Mouse (Mus musculus): ENCODE measurements around the gene Gng3. TPM values are rescaled to one million over a fixed set of nuclear protein-coding genes. Genes with fewer than 3 reads are reported as not detected.

Gene Gng3
- polyA plus RNA-seq, 2 experiments, result 2.2 to 4.2 TPM

GRCm38 (mm10) chr19:8788521-8788920 lies 50.5 kb downstream of the Gng3 start:
- no peaks in the 10 kb centered on the region for H3K9me3 ChIP-seq (ENCODE audit: control insufficient read depth, low read length)
- no peak overlapping the region for H3K4me2 ChIP-seq (replicated peaks; ENCODE audit: low read depth, low read length, severe bottlenecking)
- H3K9ac ChIP-seq (ENCODE audit: low read depth, low read length, severe bottlenecking), result no peak overlapping the region
- whole genome bisulfite sequencing, result 27% methylated on average over 3 of the region's 3 CpGs
- no peaks in the 10 kb centered on the region for H3K27me3 ChIP-seq (ENCODE audit: control insufficient read depth, insufficient read depth, low read length)
- peaks cover 21% of the 10 kb centered on the region for H3K36me3 ChIP-seq (ENCODE audit: control insufficient read depth, insufficient read depth, low read length)
- 0 out of 2 replicates have a peak, but pooled peaks cover 5% of the 10 kb centered on the region for H3K4me1 ChIP-seq (ENCODE audit: control insufficient read depth, insufficient read depth, low read length)
- ATAC-seq (ENCODE audit: low FRiP score, low read depth) (no peak), DNase-seq (ENCODE audit: low spot score) (no peak)
- no peak overlapping the region for H3K27ac ChIP-seq (replicated peaks; ENCODE audit: low read depth, low read length)
- H3K4me3 ChIP-seq (replicated peaks; ENCODE audit: low read length), result no peak overlapping the region
- TF ChIP-seq POLR2A (IDR thresholded peaks at IDR 0.05; ENCODE audit: borderline replicate concordance, extremely low read depth, insufficient read depth, insufficient read length), result no peak

Small RNA genes lying within 50 kb of the gene (microRNA-seq; reads per million reads assigned to microRNA genes)
- not detected for gene Mir5136

Other genes starting within 250 kb of the Gng3 start
Only the 30 nearest of the 34 such genes appear.
- 111 and 123 TPM in 2 replicates for gene Slc3a2, start 115.8 kb downstream of the Gng3 start, polyA plus RNA-seq (2012; rRNA removed)
- 101 and 109 TPM in 2 replicates for gene Slc3a2, start 115.8 kb downstream of the Gng3 start, polyA plus RNA-seq (2014; fragmentation: Nextera tagmentation; extraction: Ambion mirVana)
- gene Wdr74, start 103.4 kb downstream of the Gng3 start, polyA plus RNA-seq (2012; rRNA removed), result 66.4 and 66.6 TPM in 2 replicates
- 85.5 and 87.2 TPM in 2 replicates for gene Wdr74, start 103.4 kb downstream of the Gng3 start, polyA plus RNA-seq (2014; fragmentation: Nextera tagmentation; extraction: Ambion mirVana)
- 1.6 and 3.2 TPM in 2 replicates for gene 1700092M07Rik, start 98.5 kb downstream of the Gng3 start, polyA plus RNA-seq (2012; rRNA removed)
- 1.6 and 2.1 TPM in 2 replicates for gene 1700092M07Rik, start 98.5 kb downstream of the Gng3 start, polyA plus RNA-seq (2014; fragmentation: Nextera tagmentation; extraction: Ambion mirVana)
- 188 and 197 TPM in 2 replicates for gene Stx5a, start 97.8 kb downstream of the Gng3 start, polyA plus RNA-seq (2012; rRNA removed)
- 161 and 174 TPM in 2 replicates for gene Stx5a, start 97.8 kb downstream of the Gng3 start, polyA plus RNA-seq (2014; fragmentation: Nextera tagmentation; extraction: Ambion mirVana)
- gene Nxf1, start 82.1 kb downstream of the Gng3 start, polyA plus RNA-seq (2012; rRNA removed), result 263 and 265 TPM in 2 replicates
- 168 and 187 TPM in 2 replicates for gene Nxf1, start 82.1 kb downstream of the Gng3 start, polyA plus RNA-seq (2014; fragmentation: Nextera tagmentation; extraction: Ambion mirVana)
- gene Tmem223, start 68.2 kb downstream of the Gng3 start, polyA plus RNA-seq (2012; rRNA removed), result 192 and 275 TPM in 2 replicates
- 177 and 220 TPM in 2 replicates for gene Tmem223, start 68.2 kb downstream of the Gng3 start, polyA plus RNA-seq (2014; fragmentation: Nextera tagmentation; extraction: Ambion mirVana)
- gene Tmem179b, start 64.7 kb downstream of the Gng3 start, polyA plus RNA-seq (2012; rRNA removed), result 63.5 and 97.1 TPM in 2 replicates
- gene Tmem179b, start 64.7 kb downstream of the Gng3 start, polyA plus RNA-seq (2014; fragmentation: Nextera tagmentation; extraction: Ambion mirVana), result 83.6 and 84.2 TPM in 2 replicates
- gene Taf6l, start 52.8 kb downstream of the Gng3 start, polyA plus RNA-seq (2012; rRNA removed), result 22.4 and 29.1 TPM in 2 replicates
- gene Taf6l, start 52.8 kb downstream of the Gng3 start, polyA plus RNA-seq (2014; fragmentation: Nextera tagmentation; extraction: Ambion mirVana), result 21.3 and 21.8 TPM in 2 replicates
- gene Polr2g, start 40.6 kb downstream of the Gng3 start, polyA plus RNA-seq (2012; rRNA removed), result 135 and 140 TPM in 2 replicates
- gene Polr2g, start 40.6 kb downstream of the Gng3 start, polyA plus RNA-seq (2014; fragmentation: Nextera tagmentation; extraction: Ambion mirVana), result 153 and 165 TPM in 2 replicates
- 3.5 and 3.9 TPM in 2 replicates for gene Zbtb3, start 36.6 kb downstream of the Gng3 start, polyA plus RNA-seq (2012; rRNA removed)
- gene Zbtb3, start 36.6 kb downstream of the Gng3 start, polyA plus RNA-seq (2014; fragmentation: Nextera tagmentation; extraction: Ambion mirVana), result 5.3 and 5.6 TPM in 2 replicates
- 48.3 and 54.3 TPM in 2 replicates for gene Ttc9c, start 19.9 kb downstream of the Gng3 start, polyA plus RNA-seq (2012; rRNA removed)
- 41.8 and 48.5 TPM in 2 replicates for gene Ttc9c, start 19.9 kb downstream of the Gng3 start, polyA plus RNA-seq (2014; fragmentation: Nextera tagmentation; extraction: Ambion mirVana)
- gene Hnrnpul2, start 19.2 kb downstream of the Gng3 start, polyA plus RNA-seq (2012; rRNA removed), result 59.4 and 88.6 TPM in 2 replicates
- gene Hnrnpul2, start 19.2 kb downstream of the Gng3 start, polyA plus RNA-seq (2014; fragmentation: Nextera tagmentation; extraction: Ambion mirVana), result 9.5 and 9.6 TPM in 2 replicates
- gene AC129217.1, start 9.4 kb downstream of the Gng3 start, polyA plus RNA-seq (2012; rRNA removed), result 0.51 and 3.0 TPM in 2 replicates
- not detected in 2 replicates for gene AC129217.1, start 9.4 kb downstream of the Gng3 start, polyA plus RNA-seq (2014; fragmentation: Nextera tagmentation; extraction: Ambion mirVana)
- 48.2 and 63.5 TPM in 2 replicates for gene Bscl2, start 1.7 kb downstream of the Gng3 start, polyA plus RNA-seq (2012; rRNA removed)
- 50.2 and 51.3 TPM in 2 replicates for gene Bscl2, start 1.7 kb downstream of the Gng3 start, polyA plus RNA-seq (2014; fragmentation: Nextera tagmentation; extraction: Ambion mirVana)
- 1.9 and 2.1 TPM in 2 replicates for gene Lrrn4cl, start 11.6 kb upstream of the Gng3 start, polyA plus RNA-seq (2012; rRNA removed)
- 0.70 and 1.6 TPM in 2 replicates for gene Lrrn4cl, start 11.6 kb upstream of the Gng3 start, polyA plus RNA-seq (2014; fragmentation: Nextera tagmentation; extraction: Ambion mirVana)
- gene Ubxn1, start 32.3 kb upstream of the Gng3 start, polyA plus RNA-seq (2012; rRNA removed), result 84.2 and 127 TPM in 2 replicates
- 154 and 166 TPM in 2 replicates for gene Ubxn1, start 32.3 kb upstream of the Gng3 start, polyA plus RNA-seq (2014; fragmentation: Nextera tagmentation; extraction: Ambion mirVana)
- gene Uqcc3, start 41.7 kb upstream of the Gng3 start, polyA plus RNA-seq (2012; rRNA removed), result 33.9 and 51.3 TPM in 2 replicates
- 65.9 and 70.1 TPM in 2 replicates for gene Uqcc3, start 41.7 kb upstream of the Gng3 start, polyA plus RNA-seq (2014; fragmentation: Nextera tagmentation; extraction: Ambion mirVana)
- gene Lbhd1, start 44.5 kb upstream of the Gng3 start, polyA plus RNA-seq (2012; rRNA removed), result 6.0 and 6.1 TPM in 2 replicates
- 59.6 and 70.0 TPM in 2 replicates for gene Lbhd1, start 44.5 kb upstream of the Gng3 start, polyA plus RNA-seq (2014; fragmentation: Nextera tagmentation; extraction: Ambion mirVana)
- not detected in 2 replicates for gene Gm49403, start 44.7 kb upstream of the Gng3 start, polyA plus RNA-seq (2012; rRNA removed)
- gene Gm49403, start 44.7 kb upstream of the Gng3 start, polyA plus RNA-seq (2014; fragmentation: Nextera tagmentation; extraction: Ambion mirVana), result not detected in 2 replicates
- 50.1 and 92.1 TPM in 2 replicates for gene 1810009A15Rik, start 49.7 kb upstream of the Gng3 start, polyA plus RNA-seq (2012; rRNA removed)
- gene 1810009A15Rik, start 49.7 kb upstream of the Gng3 start, polyA plus RNA-seq (2014; fragmentation: Nextera tagmentation; extraction: Ambion mirVana), result 80.2 and 87.6 TPM in 2 replicates
- 0.38 TPM in 1 of 2 replicates, not detected in the other for gene Gm49416, start 49.7 kb upstream of the Gng3 start, polyA plus RNA-seq (2012; rRNA removed)
- gene Gm49416, start 49.7 kb upstream of the Gng3 start, polyA plus RNA-seq (2014; fragmentation: Nextera tagmentation; extraction: Ambion mirVana), result 0.50 TPM in 1 of 2 replicates, not detected in the other
- 34.5 and 46.5 TPM in 2 replicates for gene Ints5, start 53.8 kb upstream of the Gng3 start, polyA plus RNA-seq (2012; rRNA removed)
- gene Ints5, start 53.8 kb upstream of the Gng3 start, polyA plus RNA-seq (2014; fragmentation: Nextera tagmentation; extraction: Ambion mirVana), result 33.4 and 36.6 TPM in 2 replicates
- gene Ganab, start 58.9 kb upstream of the Gng3 start, polyA plus RNA-seq (2012; rRNA removed), result 212 and 265 TPM in 2 replicates
- gene Ganab, start 58.9 kb upstream of the Gng3 start, polyA plus RNA-seq (2014; fragmentation: Nextera tagmentation; extraction: Ambion mirVana), result 91.7 and 99.6 TPM in 2 replicates
- gene B3gat3, start 81.2 kb upstream of the Gng3 start, polyA plus RNA-seq (2012; rRNA removed), result 116 and 142 TPM in 2 replicates
- gene B3gat3, start 81.2 kb upstream of the Gng3 start, polyA plus RNA-seq (2014; fragmentation: Nextera tagmentation; extraction: Ambion mirVana), result 39.7 and 43.0 TPM in 2 replicates
- gene Rom1, start 90.2 kb upstream of the Gng3 start, polyA plus RNA-seq (2012; rRNA removed), result 5.2 and 7.1 TPM in 2 replicates
- gene Rom1, start 90.2 kb upstream of the Gng3 start, polyA plus RNA-seq (2014; fragmentation: Nextera tagmentation; extraction: Ambion mirVana), result 2.0 and 2.4 TPM in 2 replicates
- gene Eml3, start 90.4 kb upstream of the Gng3 start, polyA plus RNA-seq (2012; rRNA removed), result 62.1 and 74.9 TPM in 2 replicates
- gene Eml3, start 90.4 kb upstream of the Gng3 start, polyA plus RNA-seq (2014; fragmentation: Nextera tagmentation; extraction: Ambion mirVana), result 21.5 and 25.2 TPM in 2 replicates
- 63.4 and 76.5 TPM in 2 replicates for gene Mta2, start 102.7 kb upstream of the Gng3 start, polyA plus RNA-seq (2012; rRNA removed)
- gene Mta2, start 102.7 kb upstream of the Gng3 start, polyA plus RNA-seq (2014; fragmentation: Nextera tagmentation; extraction: Ambion mirVana), result 43.8 and 47.2 TPM in 2 replicates
- gene Tut1, start 114.7 kb upstream of the Gng3 start, polyA plus RNA-seq (2012; rRNA removed), result 28.6 and 33.6 TPM in 2 replicates
- 27.6 and 29.2 TPM in 2 replicates for gene Tut1, start 114.7 kb upstream of the Gng3 start, polyA plus RNA-seq (2014; fragmentation: Nextera tagmentation; extraction: Ambion mirVana)
- gene Eef1g, start 127.8 kb upstream of the Gng3 start, polyA plus RNA-seq (2012; rRNA removed), result 530 and 577 TPM in 2 replicates
- gene Eef1g, start 127.8 kb upstream of the Gng3 start, polyA plus RNA-seq (2014; fragmentation: Nextera tagmentation; extraction: Ambion mirVana), result 499 and 500 TPM in 2 replicates
- gene Ahnak, start 150.1 kb upstream of the Gng3 start, polyA plus RNA-seq (2012; rRNA removed), result 21.6 and 31.4 TPM in 2 replicates
- 61.5 and 61.6 TPM in 2 replicates for gene Ahnak, start 150.1 kb upstream of the Gng3 start, polyA plus RNA-seq (2014; fragmentation: Nextera tagmentation; extraction: Ambion mirVana)

All from limb, embryonic 14.5 days (tissue).